Mouse (Mus musculus): ENCODE measurements around the gene Vmo1.
"Not testable (repeated sequence)": the region's sequence is repeated elsewhere in the genome, so short reads cannot be mapped to it uniquely, and the experiment has no call there.

Vmo1 gene

DNA sequence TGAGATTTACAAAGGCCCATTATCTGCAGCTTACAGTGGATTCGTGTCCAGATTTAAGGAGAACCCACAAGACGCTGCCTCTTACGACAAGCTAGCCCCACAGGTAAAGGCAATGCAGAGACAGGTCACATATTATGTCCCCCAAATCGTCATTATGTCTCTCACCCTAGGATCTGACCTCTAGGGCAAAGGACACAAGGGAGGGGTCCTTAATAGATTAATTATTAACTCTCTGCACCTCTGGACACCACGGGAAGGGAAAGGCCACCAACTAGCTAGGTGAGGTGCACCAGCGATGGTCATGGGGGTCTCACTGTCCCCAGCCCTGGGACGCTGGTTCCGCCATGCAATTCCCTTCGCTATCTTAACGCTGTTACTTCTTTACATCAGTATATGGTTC is 4.5 kb upstream of the Vmo1 start, which contains the start of gene Gltpd2:
Gene Gltpd2 (plus strand): TSS at position 274 of the 400 bp plus-strand sequence.
- DNase-seq, result no peak

DNA sequence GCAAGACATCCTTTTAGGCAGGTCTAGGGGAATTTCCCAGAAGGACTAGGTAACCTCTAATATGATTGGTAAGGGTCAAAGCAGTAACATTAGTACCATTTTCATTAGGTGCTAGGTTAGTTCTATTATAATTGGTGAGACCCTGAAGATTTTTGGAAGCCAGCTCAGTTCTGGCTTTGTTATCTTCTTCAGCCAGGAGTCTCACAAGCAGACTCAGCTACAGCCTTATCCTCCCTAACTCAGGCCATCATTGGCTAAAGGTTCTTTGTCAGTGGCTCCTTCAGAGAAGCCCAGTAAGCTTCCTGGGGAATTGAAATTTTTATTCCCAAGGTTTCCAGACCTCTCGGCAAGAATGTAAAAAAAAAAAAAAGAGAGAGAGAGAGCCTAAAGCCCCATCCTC is 4.0 kb upstream of the Vmo1 start:
- no peak for DNase-seq

DNA sequence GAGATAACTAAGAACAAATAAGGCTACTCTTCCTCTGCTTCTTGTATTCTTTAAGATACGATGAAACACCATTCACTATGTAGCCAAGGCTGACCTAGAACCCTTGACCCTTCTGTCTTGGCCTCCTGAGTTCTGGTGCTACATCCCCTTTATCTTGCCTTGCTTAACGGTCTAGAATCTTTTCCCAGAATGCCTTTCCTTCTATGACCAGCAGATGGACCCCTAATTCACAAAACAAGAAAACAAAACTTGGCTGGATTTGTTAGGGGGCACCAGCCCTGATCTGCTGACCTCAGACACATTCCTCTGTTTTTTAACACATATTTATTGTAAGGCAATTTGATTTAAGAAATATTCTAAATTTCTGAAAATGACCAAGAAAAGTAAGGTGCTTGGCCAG is 1.9 kb upstream of the Vmo1 start:
- peak in 1 of 2 experiments; percentile 40 for DNase-seq

DNA sequence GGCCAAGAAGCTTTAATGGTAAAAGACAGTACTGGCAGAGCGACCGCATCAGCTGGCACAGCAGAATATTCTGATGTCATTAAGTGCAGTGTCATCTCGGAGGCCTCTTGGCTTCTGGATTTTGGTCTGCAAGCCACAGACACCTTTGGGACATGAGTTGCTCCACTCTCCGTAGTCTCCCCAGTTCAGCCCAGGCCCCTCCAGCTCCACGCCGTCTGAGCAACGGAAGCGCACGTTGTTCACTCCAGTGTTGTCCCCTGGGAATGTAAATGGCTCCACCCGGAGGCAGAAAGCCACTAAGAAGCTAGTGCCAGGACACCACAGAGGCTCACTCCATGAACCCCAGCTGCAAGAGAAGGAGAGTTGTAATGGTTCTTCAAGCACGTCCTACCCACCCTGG is 896 bp downstream of the Vmo1 start:
- DNase-seq, result peak in 1 of 2 experiments; percentile 16

DNA sequence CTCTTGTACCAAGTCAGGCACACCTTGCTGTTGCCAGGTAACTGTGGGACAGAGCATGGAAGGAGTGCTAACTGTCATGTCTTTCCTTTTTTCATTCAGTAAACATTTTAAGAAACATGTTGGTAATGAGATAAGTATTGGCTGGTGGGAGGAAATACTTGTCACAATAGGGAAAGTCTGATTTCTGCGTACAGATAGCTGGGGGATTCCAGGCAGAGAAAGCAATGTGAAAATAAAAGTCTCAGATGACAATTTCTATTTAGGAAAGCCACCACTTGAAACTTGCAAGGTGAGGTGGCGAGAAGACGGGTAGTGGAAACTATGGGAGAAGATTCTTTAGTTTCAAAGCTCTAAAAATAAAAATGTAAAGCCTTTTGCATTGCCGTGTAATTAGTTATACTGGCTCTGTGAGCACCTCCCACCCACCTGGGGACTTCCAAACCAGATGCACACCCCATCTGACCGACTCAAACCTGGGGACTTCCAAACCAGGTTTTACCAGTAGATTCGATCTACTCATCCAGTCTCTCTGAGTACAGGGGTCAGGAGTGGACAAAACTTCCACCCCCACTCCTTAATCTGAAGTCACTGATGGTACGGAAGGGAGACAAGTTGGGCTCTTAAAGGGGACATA is 1.6 kb downstream of the Vmo1 start:
- DNase-seq, result no peak

DNA sequence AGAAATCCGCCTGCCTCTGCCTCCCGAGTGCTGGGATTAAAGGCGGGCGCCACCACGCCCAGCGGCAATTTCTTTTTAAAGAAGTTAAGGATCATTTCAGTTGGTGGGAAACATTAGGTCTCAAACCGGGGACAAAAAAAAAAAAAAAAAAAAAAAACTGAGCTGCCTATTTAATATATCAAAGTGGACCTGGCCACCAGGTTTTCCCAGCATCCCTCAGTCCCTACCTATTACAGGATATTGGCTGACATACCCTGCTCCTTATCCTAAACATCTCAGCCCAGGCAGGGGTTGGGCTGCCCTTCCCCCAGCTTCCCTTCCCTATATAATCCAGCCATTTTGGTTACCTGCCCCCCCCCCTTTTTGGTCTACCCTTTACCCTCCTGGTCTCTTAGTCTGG is 2.6 kb downstream of the Vmo1 start:
- no peak for DNase-seq

DNA sequence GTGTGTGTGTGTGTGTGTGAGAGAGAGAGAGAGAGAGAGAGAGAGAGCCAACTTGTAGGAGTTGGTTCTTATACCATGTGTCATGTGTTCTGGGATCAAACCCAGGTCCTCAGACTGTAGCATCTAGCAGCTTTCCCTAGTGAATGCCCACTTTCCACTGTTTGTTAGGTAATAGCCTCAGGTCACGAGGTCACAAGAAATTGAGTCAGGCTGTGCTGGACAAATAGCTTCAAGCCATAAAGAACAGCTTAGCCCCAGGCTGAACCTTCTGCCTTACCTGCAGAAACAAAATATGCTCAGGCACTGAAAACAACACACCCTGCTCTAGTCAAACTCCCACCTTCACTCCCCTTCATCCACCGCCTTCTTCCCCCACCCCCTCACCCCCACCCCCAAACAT is 3.2 kb downstream of the Vmo1 start:
- DNase-seq, result no peak

DNA sequence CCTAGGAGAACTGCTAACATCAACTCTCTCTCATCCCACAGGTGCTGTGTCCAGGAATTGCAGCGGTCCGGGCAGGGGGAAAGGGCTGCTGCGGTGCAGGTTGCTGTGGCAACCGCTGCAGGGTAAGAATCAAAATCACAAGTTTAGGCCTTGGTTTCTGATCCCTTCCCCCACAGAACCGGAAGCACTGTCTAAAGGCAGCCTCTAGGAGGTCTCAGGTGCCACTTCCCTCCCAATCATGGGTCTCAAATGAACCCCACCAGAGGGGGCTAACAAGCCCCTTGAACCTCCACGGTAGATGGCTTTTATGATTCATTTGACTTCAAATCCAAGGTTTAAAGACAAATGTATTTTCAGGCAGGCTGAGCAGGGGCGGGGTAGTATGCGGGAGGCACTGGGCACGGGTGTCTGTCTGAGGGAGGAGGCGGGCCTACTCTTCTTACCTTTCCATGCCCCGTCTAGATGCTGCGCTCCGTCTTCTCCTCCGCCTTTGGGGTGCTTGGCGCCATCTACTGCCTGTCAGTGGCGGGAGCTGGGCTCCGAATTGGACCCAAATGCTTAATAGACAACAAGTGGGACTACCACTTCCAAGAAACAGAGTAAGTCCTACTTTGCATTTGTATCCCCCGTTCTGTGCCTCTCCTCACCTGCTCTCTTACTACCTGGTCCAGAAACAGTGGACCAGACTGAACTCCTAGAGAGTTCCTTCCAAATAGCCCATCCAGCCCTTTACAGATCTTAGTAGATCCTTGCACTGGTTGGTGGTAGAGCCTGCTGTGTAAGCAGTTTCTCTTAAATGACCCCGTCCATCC is 4.5 kb downstream of the Vmo1 start:
- DNase-seq, result peak; percentile 64 to 73

DNA sequence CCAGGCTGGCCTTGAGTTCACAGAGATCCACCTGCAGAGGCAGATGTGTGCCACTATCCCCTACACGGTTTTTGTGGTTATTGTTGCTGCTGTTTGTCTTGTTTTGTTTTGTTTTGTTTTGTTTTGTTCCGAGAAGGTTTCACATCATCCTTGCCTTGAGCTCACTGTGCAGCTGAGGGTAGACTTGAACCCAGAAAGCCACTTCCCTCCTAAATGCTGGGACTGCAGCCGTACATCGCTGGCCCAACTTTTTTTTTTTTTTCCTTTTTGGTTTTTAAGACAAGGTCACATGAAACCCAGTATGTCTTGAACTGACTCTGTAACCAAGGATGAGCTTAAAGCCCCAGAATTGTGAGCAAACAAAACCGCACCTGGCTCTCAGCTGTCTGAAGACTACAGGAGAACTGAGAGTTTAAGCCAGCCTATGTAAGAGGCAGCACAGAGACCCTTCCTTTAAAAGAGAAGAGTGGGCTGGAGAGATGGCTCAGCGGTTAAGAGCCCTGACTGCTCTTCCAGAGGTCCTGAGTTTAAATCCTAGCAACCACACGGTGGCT is 7.4 kb downstream of the Vmo1 start:
- DNase-seq, result no peak

DNA sequence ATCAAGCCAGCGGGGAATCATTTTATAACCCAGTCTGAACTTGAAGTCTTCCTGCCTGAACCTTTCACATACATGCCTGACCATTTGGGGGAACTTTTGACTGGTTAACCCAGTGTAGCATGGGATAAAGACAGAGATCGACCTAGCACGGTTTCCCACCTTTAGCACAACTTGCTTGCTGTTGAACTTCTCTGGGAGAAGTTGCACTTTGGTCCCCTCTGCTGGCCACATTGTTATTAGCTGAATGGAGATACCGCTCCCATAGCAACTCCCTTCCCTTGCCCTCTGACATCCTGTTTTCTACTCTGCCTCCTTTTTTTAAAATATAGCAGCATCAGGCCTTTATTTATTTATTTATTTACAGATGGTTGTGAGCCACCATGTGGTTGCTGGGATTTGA is 8.0 kb downstream of the Vmo1 start:
- DNase-seq, result peak; percentile 75 to 90

DNA sequence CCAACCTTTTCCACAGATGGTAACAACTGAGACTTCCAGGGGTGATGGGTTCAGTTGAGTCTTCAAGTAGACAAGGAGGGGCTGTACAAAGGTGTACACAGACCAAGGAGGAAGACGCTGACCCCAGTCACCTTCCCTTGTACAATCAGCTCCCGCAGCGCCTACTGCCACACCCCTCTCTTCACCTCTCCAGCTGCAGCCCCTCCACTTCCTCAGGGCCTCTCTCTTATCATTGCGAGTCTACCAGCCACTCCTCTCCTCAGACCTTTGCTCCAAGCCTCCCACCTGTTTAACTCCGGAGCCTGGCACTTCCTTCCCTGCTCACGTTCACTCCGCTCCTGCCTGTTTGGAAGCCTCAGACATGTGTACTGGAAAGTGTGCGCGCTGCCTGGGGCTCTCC is 9.4 kb downstream of the Vmo1 start, which contains the start of gene Tm4sf5:
Gene Tm4sf5 (plus strand): TSS at position 275 of the 400 bp plus-strand sequence.
- no peak for DNase-seq

DNA sequence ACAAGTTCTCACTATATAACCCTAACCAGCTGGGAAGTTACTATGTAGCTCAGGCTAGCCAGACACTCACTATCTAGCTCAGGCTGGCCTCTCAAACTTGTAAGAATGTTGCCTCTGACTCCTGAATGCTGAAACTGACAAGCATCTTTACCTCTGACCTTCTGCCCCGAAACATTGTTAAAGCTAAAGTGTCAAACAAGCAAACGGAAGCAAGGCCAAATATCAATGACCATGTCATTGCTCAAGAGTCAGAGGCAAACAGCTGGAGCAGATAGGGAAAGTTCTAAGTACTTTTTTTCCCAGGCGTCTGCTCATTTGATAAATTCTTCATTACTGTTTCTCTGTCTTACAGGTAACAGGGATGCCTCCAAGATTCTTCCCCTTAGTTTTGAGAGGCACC is 12.4 kb downstream of the Vmo1 start:
- no peak for DNase-seq

DNA sequence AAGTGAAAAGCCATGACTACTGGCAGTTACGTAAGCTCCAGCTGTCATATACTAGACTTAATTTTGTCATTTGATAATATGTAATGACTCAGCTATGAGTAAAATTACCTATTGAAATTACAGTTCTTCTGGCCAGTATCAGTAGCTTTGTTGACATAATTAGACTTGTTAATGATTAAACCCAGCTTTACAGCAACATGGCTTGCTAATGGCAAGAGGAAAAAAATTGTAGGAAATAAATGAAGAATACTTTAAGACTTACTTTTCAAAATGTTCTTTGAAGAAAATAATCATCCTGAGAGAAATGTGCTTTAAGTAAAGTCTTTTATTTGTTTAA is 14.0 kb downstream of the Vmo1 start:
- DNase-seq, result no peak

DNA sequence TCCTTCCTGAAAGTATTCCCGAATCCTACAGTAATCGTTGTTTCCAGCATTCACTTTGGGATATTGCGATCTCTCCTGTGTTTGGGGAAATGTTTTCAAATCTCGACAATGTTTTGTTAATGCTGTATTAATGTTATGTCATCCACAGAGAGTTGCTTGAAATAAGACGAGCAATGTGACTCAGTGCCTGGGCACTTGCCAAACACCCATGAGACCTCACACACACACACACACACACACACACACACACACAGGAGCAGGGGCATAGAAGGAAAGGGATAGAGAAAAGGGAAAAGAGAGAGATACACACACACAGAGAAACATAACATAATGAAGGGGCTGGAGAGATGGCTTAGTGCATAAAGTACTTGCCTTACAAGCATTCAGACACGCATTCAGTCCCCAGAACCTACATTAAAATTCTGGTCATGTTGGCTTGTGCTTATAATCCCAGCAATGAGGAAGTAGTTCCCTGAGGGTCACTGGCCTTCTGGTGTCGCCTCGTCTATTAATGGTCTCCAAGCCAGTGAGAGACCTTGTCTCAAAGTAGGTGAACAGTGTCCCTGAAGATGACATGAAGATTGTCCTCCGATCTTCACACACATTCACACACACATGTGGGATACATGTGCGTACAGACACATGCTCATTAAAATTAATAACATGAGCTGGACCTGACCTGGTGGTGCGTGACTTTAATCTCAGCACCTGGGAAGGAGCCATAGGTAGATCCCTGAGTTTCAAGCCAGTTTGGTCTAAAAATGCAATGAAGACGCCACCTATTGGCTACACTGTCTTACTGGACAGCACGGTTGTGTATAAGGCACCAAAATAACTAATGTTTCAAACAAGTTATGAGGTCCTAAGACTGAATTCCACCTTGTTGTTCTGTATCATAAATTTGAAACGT is 14.6 kb downstream of the Vmo1 start:
- DNase-seq, result peak; percentile 66 to 72

DNA sequence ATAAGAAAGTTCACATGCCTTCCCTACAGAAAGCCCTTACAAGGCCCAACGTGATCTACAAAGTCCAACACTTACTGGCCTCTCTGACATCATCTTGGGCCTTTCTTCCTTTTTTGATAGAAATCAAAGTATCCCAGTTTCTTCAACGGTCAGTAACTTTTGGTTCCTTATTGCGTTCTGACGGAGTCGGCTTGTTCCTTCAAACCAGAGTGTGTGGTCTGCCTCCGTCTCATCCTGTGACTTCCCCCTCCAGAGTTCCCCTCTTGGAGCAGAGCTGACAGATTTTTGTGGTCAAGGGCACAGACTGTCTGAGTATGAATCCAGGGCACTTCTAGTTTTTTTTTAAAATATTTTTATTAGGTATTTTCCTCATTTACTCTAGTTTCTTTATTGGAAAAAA is 24.7 kb downstream of the Vmo1 start:
- DNase-seq, result no peak

DNA sequence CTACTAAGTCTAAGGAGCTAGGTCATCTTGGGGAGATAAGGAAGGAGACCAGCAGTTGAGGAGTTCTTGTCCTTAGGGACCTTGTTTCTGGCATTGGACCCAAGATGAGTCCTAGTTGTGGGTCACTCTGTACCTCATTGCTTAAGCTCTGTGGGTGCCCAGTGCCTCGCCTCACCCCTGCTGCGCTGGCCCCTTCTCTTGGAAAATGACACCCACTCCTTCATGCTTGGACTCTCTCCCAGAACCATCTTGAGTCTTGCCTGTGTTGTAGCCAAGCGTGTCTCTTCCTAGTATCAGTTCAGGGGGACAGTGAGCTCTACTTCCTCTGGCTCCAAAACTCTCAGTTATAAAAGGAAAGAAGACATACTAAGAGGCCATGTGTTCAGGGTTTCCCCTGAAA is 25.3 kb downstream of the Vmo1 start:
- DNase-seq, result no peak

DNA sequence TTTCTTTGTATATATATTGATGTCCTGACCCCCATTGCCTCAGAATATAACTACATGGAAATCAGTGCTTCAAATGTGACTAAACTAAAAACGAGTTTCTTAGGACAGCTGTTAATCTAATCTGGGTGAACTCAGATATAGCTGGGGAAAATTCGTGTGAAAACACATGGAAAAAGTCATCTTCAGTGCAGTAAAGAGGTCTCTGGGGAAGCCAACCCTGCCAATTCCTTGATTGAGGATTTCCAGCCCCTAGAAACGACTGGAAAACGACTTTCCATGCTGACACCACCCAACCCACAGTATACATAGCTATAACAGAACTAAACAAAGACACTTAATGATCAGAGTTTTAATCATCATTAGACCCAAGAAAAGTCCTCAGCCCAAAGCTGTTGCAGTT is 26.6 kb downstream of the Vmo1 start:
- no peak for DNase-seq

DNA sequence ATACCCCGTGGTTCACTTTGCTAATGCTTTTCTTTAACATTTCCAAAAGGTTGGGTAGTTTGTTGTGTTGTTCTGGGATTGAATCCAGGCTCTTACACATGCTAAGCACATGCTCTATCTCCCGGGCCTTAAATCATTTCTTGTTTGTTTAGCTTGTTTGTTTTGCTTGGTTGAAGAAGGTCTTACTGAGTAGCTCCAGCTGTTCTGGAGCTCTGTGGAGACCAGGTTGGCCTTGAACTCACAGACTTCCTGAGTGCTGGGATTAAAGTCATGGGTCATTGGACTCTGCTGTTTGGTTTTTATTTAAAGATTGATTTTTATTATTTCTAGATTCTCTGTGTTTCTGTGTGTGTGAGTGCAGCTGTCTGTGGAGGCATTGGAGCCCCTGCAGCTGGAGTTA is 28.9 kb downstream of the Vmo1 start:
- peak in 1 of 2 experiments; percentile 43 for DNase-seq

DNA sequence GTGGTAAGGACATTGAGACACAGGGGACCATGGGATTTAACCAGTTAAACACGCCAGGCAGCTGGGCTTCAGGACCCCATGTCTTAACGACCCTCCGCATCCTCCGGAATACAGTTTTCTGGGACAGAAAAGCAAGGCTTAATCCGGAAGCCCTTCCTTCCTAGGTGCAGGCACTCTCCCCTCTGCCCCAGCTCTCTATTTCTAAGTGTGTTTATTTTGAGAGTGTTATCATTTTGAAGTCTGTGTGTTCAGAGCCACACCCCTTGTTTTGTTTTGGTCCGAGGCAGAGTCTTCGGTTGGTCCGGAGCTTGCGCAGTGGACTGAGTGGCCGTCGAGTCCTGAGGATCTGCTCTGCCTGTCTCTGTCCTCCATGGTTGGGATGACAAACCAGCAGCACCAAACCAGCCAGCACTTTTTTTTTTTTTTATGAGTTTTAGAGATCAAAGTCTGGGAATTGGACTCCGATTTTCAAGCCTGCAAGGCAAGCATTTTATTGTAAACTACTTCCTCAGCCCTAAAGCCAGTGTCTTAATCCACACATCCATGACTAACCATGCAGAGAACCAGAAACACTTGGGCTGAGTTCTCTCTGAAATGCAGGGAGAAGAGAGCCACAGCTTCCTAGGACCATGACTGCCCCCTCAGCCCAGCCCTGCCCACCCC is 39.4 kb downstream of the Vmo1 start:
- DNase-seq, result peak; percentile 50 to 79

DNA sequence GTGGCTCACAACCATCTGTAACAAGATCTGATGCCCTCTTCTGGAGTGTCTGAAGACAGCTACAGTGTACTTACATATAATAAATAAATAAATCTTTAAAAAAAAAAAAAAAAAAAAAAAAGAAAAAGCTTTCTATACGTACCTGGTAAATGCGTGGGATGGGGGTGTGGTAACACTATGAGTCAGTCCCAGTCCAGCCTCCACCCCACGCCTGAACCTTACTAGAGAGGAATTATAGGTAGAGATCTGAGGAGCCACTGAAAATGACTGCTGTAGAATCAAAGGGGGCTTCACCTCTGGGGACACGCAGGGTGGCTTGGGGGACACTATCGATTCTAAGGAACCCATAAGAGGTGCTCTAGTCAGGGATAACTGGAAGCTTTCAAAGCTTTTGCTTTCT is 41.1 kb downstream of the Vmo1 start:
- not testable (repeated sequence) for DNase-seq

DNA sequence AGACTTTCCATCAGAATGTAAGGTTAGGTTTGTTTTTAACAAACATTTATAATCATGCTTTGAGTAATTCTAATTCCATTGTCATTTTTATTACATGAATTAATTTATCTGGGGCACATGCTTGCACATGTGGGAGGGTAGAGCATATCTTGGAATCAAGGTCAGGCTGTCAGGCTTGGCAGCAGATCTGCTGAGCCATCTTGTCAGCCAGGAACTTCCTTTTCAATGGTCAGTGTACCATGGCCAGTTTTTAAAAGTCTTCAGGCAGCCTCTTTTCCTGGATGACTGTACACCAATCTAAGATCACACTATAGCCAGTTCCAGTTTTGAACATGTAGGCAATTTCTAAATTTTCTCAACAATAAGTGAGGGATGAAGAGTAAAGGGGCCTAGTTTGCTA is 41.7 kb downstream of the Vmo1 start:
- peak; percentile 64 to 80 for DNase-seq

DNA sequence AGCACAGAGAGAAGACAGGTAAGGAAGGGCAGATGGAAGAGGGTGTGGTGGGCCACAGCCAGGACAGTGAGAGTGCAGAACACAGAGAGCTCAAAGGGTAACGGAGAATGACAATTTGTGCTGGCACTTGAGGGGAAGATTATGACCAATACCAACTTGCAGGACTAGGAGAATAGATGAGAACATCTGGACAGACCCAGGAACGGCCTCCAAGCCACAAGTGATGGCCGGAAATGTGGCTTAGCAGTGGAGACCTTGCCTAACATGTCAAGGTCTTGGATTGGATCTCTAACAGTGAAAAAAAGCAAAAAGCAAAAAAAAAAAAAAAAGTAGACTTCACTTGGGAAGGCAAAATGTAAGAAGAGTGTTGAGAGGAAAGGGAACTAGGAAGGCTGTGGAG is 44.7 kb downstream of the Vmo1 start:
- DNase-seq, result no peak
